Mouse (Mus musculus) testis, adult 2 months (tissue): Measurements from ENCODE around the gene Glp2r.

Source experiments
- CTCF ChIP-seq: fragments of 200-500 bp; IDR thresholded peaks from 2 replicates; pipeline ENCODE4 v1.5.1; 2012; ENCODE audit warnings: low read depth, mild to moderate bottlenecking, inconsistent platforms, low read length, moderate library complexity; ENCODE audit not compliant: control insufficient read depth, insufficient read depth, insufficient replicate concordance
- POLR2A ChIP-seq: fragments of 200-500 bp; IDR thresholded peaks from 2 replicates; pipeline ENCODE4 v1.6.1; 2012; ENCODE audit warnings: low read depth, mild to moderate bottlenecking, inconsistent platforms, low read length, moderate library complexity; ENCODE audit not compliant: control insufficient read depth

DNA sequence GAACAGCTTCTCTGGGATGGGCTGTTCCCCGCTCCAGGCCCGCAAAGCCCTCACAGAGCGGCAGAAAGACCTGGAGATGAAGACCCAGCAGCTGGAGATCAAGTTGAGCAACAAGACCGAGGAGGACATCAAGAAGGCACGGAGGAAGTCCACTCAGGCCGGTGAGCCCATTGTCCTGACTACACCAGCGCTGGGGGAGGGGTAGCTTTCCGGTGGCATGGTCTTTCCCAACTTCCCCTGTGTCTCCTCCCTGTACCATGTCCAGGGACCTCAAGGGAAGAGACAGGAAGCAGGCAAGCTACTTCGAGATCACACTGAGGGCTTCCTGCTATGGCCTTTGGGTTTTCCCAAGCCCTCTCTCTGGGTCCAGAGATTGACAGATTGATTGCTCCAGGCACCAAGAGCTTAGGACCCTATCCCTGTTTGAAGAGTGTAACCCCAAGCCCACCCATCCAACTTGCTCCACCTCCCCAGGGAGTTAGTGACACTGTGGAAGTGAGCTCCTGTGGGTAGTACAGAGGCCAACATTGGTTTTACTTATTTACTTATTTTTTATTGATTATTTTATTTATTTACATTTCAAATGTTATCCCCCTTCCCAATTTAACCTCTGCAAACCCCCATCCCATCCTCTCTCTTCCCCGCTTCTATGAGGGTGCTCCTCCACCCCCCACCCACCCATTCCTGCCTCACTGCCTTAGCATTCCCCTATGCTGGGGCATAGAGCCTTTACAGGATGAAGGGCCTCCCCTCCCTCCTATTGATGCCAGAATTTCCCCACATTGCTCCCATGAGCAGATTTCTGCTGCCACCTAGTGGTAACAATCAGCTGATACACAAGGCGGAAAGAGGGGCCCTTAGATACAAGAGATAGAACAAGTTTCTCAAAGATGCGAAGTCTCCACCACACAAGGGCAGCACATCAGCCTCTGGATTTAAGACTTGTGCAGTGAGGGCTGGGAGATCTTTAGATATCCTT is 95.1 kb downstream of the Glp2r start:
- TF ChIP-seq CTCF (peak; percentile 59; the same call in 1 of the 2 replicates), POLR2A (no peak)
